Mouse (Mus musculus) intestine, embryonic 14.5 days (tissue): ENCODE data around the gene Cct8l1. TPM values are rescaled to one million over a fixed set of nuclear protein-coding genes. Genes with fewer than 3 reads are reported as not detected.

Experiments
- ATAC-seq: fragments of 200-750 bp; cut with Nextera tagmentation; replicated peaks from 2 replicates; pipeline ENCODE4 v1.8.0; 2017; ENCODE audit warnings: low read depth, moderate number of reproducible peaks, moderate TSS enrichment, moderate library complexity; ENCODE audit not compliant: low FRiP score, low TSS enrichment
- DNase-seq: peaks from one replicate; pipeline ENCODE4 v3.0.0-alpha.2; 2018; ENCODE audit warnings: low spot score
- H3K27ac ChIP-seq: fragments of 300-500 bp; sonication (generic); 2 replicates; pipeline ENCODE4 v1.5.1; 2014; ENCODE audit warnings: low read depth, mild to moderate bottlenecking, control low read depth
- H3K27me3 ChIP-seq: fragments of 300-500 bp; sonication (generic); replicated peaks from 2 replicates; pipeline ENCODE4 v1.6.1; 2014; ENCODE audit warnings: low read length, control low read depth; ENCODE audit not compliant: control insufficient read depth, insufficient read depth
- H3K36me3 ChIP-seq: fragments of 300-500 bp; sonication (generic); 2 replicates; pipeline ENCODE4 v1.6.1; 2014; ENCODE audit warnings: low read length, control low read depth; ENCODE audit not compliant: control insufficient read depth, insufficient read depth
- H3K4me1 ChIP-seq: fragments of 300-500 bp; sonication (generic); replicated peaks from 2 replicates; pipeline ENCODE4 v1.6.1; 2014; ENCODE audit warnings: low read length, control low read depth, mixed read lengths; ENCODE audit not compliant: control insufficient read depth, insufficient read depth
- H3K4me2 ChIP-seq: fragments of 300-500 bp; sonication (generic); 2 replicates; pipeline ENCODE4 v1.6.1; 2014; ENCODE audit warnings: low read length
- H3K4me3 ChIP-seq: fragments of 300-500 bp; sonication (generic); 2 replicates; pipeline ENCODE4 v1.5.1; 2014; ENCODE audit warnings: low read depth, low read length, control low read depth, mixed read lengths
- H3K9ac ChIP-seq: fragments of 300-500 bp; sonication (generic); 2 replicates; pipeline ENCODE4 v1.6.1; 2014; ENCODE audit warnings: mild to moderate bottlenecking, low read length
- H3K9me3 ChIP-seq: fragments of 300-500 bp; sonication (generic); 2 replicates; pipeline ENCODE4 v1.6.1; 2016; ENCODE audit warnings: low read length, control low read depth; ENCODE audit not compliant: control insufficient read depth
- WGBS: fragments of 180-500 bp; shearing (Covaris S2); extraction: QIAGEN DNeasy Blood & Tissue Kit; methylation state at CpG from one replicate; pipeline ENCODE4 v1.1.7; 2014; 5-methylcytosine and 5-hydroxymethylcytosine counted together
- polyA plus RNA-seq: library from polyadenylated mRNA; unstranded; fragments of >200 nt; fragmentation: Nextera tagmentation; extraction: Ambion mirVana; gene quantifications from 2 replicates; pipeline ENCODE4 v1.2.1, GENCODE M21; 2014

Gene Cct8l1
- polyA plus RNA-seq, 1 experiment from 2014 or later, result not detected

DNA sequence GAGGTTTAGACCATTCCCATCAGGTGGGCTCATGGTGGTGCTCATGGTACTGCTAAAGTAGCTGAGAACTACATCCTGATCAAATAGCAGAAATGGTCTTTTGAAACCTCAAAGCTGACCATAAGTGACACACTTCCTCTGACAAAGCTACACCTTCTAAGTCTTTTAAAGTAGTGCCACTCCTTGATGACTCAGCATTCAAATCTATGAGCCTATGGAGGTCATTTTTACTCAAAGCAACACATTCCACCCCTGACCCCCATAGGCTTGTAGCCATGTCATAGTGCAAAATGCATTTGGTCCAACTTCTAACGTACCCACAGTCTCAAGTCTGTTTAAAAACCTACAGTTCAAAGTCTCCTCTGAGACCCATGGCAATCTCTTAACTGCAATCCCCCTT, 35.0 kb downstream of the Cct8l1 start:
- Histone ChIP-seq H3K36me3 (no peaks in the 10 kb centered on the region), H3K9me3 (no peaks in the 10 kb centered on the region), H3K27ac (no peak overlapping the region), H3K4me1 (no peaks in the 10 kb centered on the region), H3K4me3 (no peak overlapping the region), H3K4me2 (no peak overlapping the region), H3K9ac (no peak overlapping the region), H3K27me3 (no peaks in the 10 kb centered on the region)
- ATAC-seq, result no peak
- 88% methylated on average over 1 of the region's 1 CpGs for WGBS
- DNase-seq, result no peak

DNA sequence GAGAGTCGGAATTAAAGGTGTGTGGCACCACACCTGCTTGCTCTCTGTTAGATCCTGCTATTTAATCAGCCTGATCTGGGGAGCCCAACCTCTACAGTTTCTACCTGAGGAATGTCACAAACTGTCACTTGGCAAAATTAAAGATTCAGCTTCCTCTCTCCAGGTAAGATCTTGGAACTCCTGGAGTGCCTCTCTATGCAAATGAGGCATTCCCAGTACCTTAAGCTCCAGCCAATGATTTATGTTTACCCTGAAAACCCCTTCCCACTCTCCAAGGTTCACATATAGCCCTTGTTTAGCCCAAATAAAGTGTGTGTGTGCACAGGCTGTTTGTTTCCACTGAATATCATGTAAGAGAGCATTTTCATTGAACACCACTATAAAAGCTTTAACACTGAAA, 38.3 kb downstream of the Cct8l1 start:
- H3K4me2 ChIP-seq, result no peak overlapping the region
- ATAC-seq (no peak), DNase-seq (no peak)
- H3K9me3 ChIP-seq, result no peaks in the 10 kb centered on the region
- no peak overlapping the region for H3K27ac ChIP-seq
- H3K36me3 ChIP-seq, result no peaks in the 10 kb centered on the region
- H3K27me3 ChIP-seq, result no peaks in the 10 kb centered on the region
- H3K4me3 ChIP-seq, result no peak overlapping the region
- H3K9ac ChIP-seq, result no peak overlapping the region
- H3K4me1 ChIP-seq, result no peaks in the 10 kb centered on the region
- 84% methylated on average over 1 of the region's 1 CpGs for WGBS

DNA sequence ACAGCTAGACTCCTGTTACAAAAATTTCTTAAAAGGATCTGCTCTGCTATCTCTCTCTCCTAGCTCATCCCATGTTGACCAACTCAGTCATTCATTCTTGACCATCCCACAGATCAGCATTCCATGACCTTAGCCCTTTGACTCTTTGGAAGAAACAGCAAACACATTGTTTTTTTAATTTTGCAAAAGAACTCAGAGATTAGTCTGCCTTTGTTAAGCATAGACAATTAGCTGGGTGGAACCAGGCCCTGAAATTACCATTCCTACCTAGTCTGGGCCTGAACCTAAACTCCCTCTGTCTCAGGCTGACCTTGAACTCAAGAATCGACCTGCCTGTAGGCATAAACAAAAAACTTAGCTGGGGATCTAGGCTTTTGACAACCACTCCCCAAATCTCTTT, 38.8 kb downstream of the Cct8l1 start:
- 40% methylated on average over 1 of the region's 1 CpGs for WGBS
- no peak for DNase-seq
- Histone ChIP-seq H3K4me2 (no peak overlapping the region), H3K27me3 (no peaks in the 10 kb centered on the region), H3K4me1 (no peaks in the 10 kb centered on the region), H3K36me3 (no peaks in the 10 kb centered on the region), H3K4me3 (no peak overlapping the region), H3K9me3 (no peaks in the 10 kb centered on the region), H3K27ac (no peak overlapping the region), H3K9ac (no peak overlapping the region)
- no peak for ATAC-seq

DNA sequence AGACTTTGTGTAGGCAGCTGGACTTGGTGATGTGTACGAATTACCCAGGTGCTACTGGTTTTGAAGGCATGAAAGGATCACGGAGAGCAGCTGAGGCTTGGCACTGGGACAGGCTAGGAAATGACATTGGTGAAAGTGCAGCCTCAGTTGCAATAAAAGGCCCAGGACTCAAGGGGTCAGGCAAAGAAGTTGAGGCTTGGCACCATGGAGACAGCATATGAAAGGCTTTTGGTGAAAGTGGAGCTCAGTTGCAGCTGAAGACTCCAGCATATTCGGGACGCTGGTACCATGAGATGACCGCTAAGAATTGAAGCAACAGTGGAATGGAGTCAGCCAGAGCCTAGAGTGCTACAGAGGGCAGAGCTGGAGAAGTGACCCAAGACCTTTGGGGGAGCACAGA, 39.8 kb downstream of the Cct8l1 start:
- Histone ChIP-seq H3K4me2 (no peak overlapping the region), H3K9ac (no peak overlapping the region), H3K4me3 (no peak overlapping the region), H3K27me3 (no peaks in the 10 kb centered on the region), H3K27ac (no peak overlapping the region), H3K9me3 (no peaks in the 10 kb centered on the region), H3K36me3 (no peaks in the 10 kb centered on the region), H3K4me1 (no peaks in the 10 kb centered on the region)
- 88% methylated on average over 5 of the region's 5 CpGs for WGBS
- ATAC-seq (no peak), DNase-seq (no peak)

DNA sequence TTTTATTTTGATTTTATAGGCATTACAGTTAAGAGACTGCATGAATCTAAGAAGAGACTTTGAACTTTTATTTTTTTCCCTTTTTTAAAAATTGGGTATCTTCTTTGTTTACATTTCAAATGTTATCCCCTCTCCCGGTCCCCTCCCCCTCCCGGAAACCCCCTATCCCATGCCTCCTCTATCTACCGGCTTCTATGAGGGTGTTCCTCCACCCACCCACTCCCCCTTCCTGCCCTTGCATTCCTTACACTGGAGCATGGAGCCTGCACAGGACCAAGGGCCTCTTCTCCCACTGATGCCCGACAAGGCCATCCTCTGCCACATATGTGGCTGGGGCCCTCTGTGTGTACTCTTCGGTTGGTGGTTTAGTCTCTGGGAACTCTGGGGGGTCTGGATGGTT, 40.5 kb downstream of the Cct8l1 start:
- no peaks in the 10 kb centered on the region for H3K36me3 ChIP-seq
- no peaks in the 10 kb centered on the region for H3K9me3 ChIP-seq
- H3K4me2 ChIP-seq, result no peak overlapping the region
- H3K27me3 ChIP-seq, result no peaks in the 10 kb centered on the region
- H3K4me1 ChIP-seq, result no peaks in the 10 kb centered on the region
- DNase-seq (no peak), ATAC-seq (no peak)
- no peak overlapping the region for H3K9ac ChIP-seq
- no peak overlapping the region for H3K27ac ChIP-seq
- H3K4me3 ChIP-seq, result no peak overlapping the region
- 76% methylated on average over 5 of the region's 5 CpGs for WGBS

Other genes with a start within 250 kb of the Cct8l1 start
- gene Kmt2c, start 17.3 kb upstream of the Cct8l1 start, polyA plus RNA-seq, result 19.7 and 20.7 TPM in 2 replicates
- gene Xrcc2, start 189.8 kb downstream of the Cct8l1 start, polyA plus RNA-seq, result 6.7 and 9.4 TPM in 2 replicates
- 3.5 and 3.6 TPM in 2 replicates for gene Actr3b, start 243.9 kb downstream of the Cct8l1 start, polyA plus RNA-seq